Mouse (Mus musculus) liver, embryonic 14.5 days (tissue): ENCODE data around the gene Zfp563.

Experiments
- CTCF ChIP-seq: IDR thresholded peaks from 2 replicates; pipeline ENCODE4 v1.5.1; 2016; ENCODE audit warnings: antibody characterized with exemption, low read depth, control low read depth
- EP300 ChIP-seq: IDR thresholded peaks from 2 replicates; pipeline ENCODE4 v1.6.1; 2016; ENCODE audit warnings: antibody characterized with exemption, low read depth

DNA sequence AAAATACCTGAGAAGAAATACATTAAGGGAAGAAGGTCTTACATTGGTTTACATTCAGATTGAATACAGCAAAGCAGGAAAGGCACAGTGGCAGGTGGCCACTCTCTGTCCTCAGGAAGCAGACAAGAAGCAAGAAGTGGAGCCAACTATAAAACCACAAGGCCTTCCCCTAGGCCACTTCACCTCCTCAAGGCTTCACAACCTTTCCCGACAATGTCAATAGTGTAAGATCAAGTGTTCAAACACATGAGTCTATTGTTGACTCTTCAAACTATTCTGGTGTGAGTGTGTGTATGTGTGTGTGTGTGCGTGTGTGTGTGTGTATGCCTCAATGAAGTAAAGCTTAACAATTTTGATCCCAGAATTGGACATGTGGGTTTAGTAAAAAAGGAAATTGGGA is 8.3 kb downstream of the Zfp563 start:
- TF ChIP-seq CTCF = no peak
- TF ChIP-seq EP300 = no peak
